Mouse (Mus musculus): ENCODE results near the gene Ube2s. TPM values are rescaled to one million over a fixed set of nuclear protein-coding genes. Genes with fewer than 3 reads are reported as not detected.

The Ube2s gene
- total RNA-seq, 1 experiment = 499 TPM

DNA sequence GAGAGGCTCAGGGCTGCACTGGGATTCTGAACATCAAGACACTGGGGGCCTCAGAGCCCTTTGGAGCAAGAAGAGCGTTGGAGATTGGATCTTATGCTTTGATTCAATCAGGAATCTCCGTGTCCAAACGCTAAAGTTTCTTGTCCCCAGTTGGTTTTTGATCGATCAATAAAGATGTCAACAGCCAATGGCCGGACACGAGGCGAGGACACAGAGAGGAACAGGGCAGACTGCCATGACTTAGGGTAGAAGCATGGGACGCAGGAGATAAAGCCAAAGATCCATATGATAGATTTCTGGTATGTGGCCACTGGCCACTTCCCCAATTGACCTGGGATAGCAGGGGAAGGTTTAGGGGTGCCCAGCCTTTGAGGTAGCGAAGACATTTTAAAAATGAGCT lies 44.1 kb upstream of the Ube2s start:
- H3K4me3 ChIP-seq (ENCODE audit: insufficient read depth in 1 of 2, low read depth in 1 of 2, low read length in 2 of 2, poor library complexity in 1 of 2, severe bottlenecking in 1 of 2) = no peak overlapping the region
- no peak for DNase-seq (ENCODE audit: low read depth, low spot score)
- H3K27ac ChIP-seq (ENCODE audit: insufficient read depth, low read depth, low read length, poor library complexity, severe bottlenecking) = no peak overlapping the region
- in situ Hi-C loops (cut with MboI; ENCODE audit: low sequenced_read_pairs in 2 of 2, unreplicated experiment in 2 of 2) = no loop called here
- 0 out of 4 replicates have a peak, but pooled peaks cover 0 to 2% of the 10 kb centered on the region in 2 experiments for H3K4me1 ChIP-seq (ENCODE audit: control insufficient read depth in 2 of 2, insufficient read depth in 2 of 2, low read length in 2 of 2, poor library complexity in 1 of 2)
- TF ChIP-seq ZNF384 (IDR thresholded peaks at IDR 0.05; ENCODE audit: low read depth, low read length) (no peak), HCFC1 (IDR thresholded peaks at IDR 0.05; ENCODE audit: borderline replicate concordance, insufficient read depth, low read length) (no peak), MAFK (IDR thresholded peaks at IDR 0.05; ENCODE audit: insufficient read depth, low read depth, low read length) (no peak), CHD2 (IDR thresholded peaks at IDR 0.05; ENCODE audit: low read depth, low read length) (no peak), ZC3H11A (IDR thresholded peaks at IDR 0.05; ENCODE audit: borderline replicate concordance, low read depth, low read length) (no peak)
- no peaks in the 10 kb centered on the region for H3K36me3 ChIP-seq (ENCODE audit: control insufficient read depth, insufficient read depth, low read length, poor library complexity, severe bottlenecking)
- no peaks in the 10 kb centered on the region for H3K9me3 ChIP-seq (ENCODE audit: control insufficient read depth, insufficient read depth, low read depth, low read length)
- no peak overlapping the region for H3K9ac ChIP-seq (ENCODE audit: insufficient read depth, low read depth, low read length, poor library complexity, severe bottlenecking)

DNA sequence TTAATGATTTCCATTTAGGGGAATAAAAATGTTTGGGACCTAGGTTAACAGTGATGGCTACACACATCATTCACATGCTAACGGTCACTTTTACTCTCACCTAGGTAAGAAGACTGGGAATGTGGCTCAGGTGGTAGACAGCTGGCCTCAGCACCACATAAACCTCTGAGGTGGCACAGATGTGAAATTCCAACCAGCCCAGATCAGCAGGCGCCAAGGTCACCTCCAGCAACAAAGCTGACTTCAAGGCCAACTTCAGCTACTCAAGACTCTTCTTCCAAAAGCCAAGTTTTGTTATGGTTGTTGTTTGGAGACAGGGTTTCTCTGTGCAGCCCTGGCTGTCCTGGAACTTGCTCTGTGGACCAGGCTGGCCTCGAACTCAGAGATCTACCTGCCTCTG lies 41.2 kb upstream of the Ube2s start:
- H3K27ac ChIP-seq (ENCODE audit: insufficient read depth, low read depth, low read length, poor library complexity, severe bottlenecking) = no peak overlapping the region
- H3K9me3 ChIP-seq (ENCODE audit: control insufficient read depth, insufficient read depth, low read depth, low read length) = no peaks in the 10 kb centered on the region
- H3K4me3 ChIP-seq (ENCODE audit: insufficient read depth in 1 of 2, low read depth in 1 of 2, low read length in 2 of 2, poor library complexity in 1 of 2, severe bottlenecking in 1 of 2) = no peak overlapping the region
- in situ Hi-C loops (cut with MboI; ENCODE audit: low sequenced_read_pairs in 2 of 2, unreplicated experiment in 2 of 2) = no loop called here
- no peak for TF ChIP-seq ZNF384 (IDR thresholded peaks at IDR 0.05; ENCODE audit: low read depth, low read length)
- no peak for TF ChIP-seq HCFC1 (IDR thresholded peaks at IDR 0.05; ENCODE audit: borderline replicate concordance, insufficient read depth, low read length)
- no peak for TF ChIP-seq ZC3H11A (IDR thresholded peaks at IDR 0.05; ENCODE audit: borderline replicate concordance, low read depth, low read length)
- no peak for TF ChIP-seq MAFK (IDR thresholded peaks at IDR 0.05; ENCODE audit: insufficient read depth, low read depth, low read length)
- no peak for TF ChIP-seq CHD2 (IDR thresholded peaks at IDR 0.05; ENCODE audit: low read depth, low read length)
- no peaks in the 10 kb centered on the region for H3K36me3 ChIP-seq (ENCODE audit: control insufficient read depth, insufficient read depth, low read length, poor library complexity, severe bottlenecking)
- 0 out of 4 replicates have a peak, but pooled peaks cover 0 to 2% of the 10 kb centered on the region in 2 experiments for H3K4me1 ChIP-seq (ENCODE audit: control insufficient read depth in 2 of 2, insufficient read depth in 2 of 2, low read length in 2 of 2, poor library complexity in 1 of 2)
- H3K9ac ChIP-seq (ENCODE audit: insufficient read depth, low read depth, low read length, poor library complexity, severe bottlenecking) = no peak overlapping the region
- DNase-seq (ENCODE audit: low read depth, low spot score) = no peak

DNA sequence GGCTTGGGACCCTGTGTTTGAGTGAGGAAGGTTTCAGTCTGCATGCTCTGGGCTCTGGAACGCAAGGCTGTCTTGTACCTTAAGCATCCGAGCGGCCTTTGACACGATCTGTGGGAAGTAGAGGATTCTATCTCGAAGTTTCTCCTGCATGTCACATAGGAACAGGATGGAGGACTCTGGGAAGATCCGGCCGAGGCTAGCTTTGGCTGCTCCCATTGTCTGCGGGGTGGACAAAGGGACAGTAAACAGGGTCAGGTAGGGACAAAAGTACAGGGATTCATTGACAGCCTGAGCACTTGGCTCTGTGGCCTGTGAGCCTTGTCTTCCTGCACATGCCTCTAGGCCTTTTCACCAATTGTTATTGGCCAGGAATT lies 38.9 kb upstream of the Ube2s start:
- Histone ChIP-seq H3K9me3 (ENCODE audit: control insufficient read depth, insufficient read depth, low read depth, low read length) (no peaks in the 10 kb centered on the region), H3K9ac (ENCODE audit: insufficient read depth, low read depth, low read length, poor library complexity, severe bottlenecking) (no peak overlapping the region), H3K36me3 (ENCODE audit: control insufficient read depth, insufficient read depth, low read length, poor library complexity, severe bottlenecking) (no peaks in the 10 kb centered on the region), H3K4me1 (ENCODE audit: control insufficient read depth in 2 of 2, insufficient read depth in 2 of 2, low read length in 2 of 2, poor library complexity in 1 of 2) (no peaks in the 10 kb centered on the region), H3K4me3 (ENCODE audit: insufficient read depth in 1 of 2, low read depth in 1 of 2, low read length in 2 of 2, poor library complexity in 1 of 2, severe bottlenecking in 1 of 2) (no peak overlapping the region), H3K27ac (ENCODE audit: insufficient read depth, low read depth, low read length, poor library complexity, severe bottlenecking) (no peak overlapping the region)
- DNase-seq (ENCODE audit: low read depth, low spot score) = no peak
- in situ Hi-C loops (cut with MboI; ENCODE audit: low sequenced_read_pairs in 2 of 2, unreplicated experiment in 2 of 2) = no loop called here
- TF ChIP-seq CHD2 (IDR thresholded peaks at IDR 0.05; ENCODE audit: low read depth, low read length) (no peak), MAFK (IDR thresholded peaks at IDR 0.05; ENCODE audit: insufficient read depth, low read depth, low read length) (no peak), HCFC1 (IDR thresholded peaks at IDR 0.05; ENCODE audit: borderline replicate concordance, insufficient read depth, low read length) (no peak), ZC3H11A (IDR thresholded peaks at IDR 0.05; ENCODE audit: borderline replicate concordance, low read depth, low read length) (no peak), ZNF384 (IDR thresholded peaks at IDR 0.05; ENCODE audit: low read depth, low read length) (no peak)

DNA sequence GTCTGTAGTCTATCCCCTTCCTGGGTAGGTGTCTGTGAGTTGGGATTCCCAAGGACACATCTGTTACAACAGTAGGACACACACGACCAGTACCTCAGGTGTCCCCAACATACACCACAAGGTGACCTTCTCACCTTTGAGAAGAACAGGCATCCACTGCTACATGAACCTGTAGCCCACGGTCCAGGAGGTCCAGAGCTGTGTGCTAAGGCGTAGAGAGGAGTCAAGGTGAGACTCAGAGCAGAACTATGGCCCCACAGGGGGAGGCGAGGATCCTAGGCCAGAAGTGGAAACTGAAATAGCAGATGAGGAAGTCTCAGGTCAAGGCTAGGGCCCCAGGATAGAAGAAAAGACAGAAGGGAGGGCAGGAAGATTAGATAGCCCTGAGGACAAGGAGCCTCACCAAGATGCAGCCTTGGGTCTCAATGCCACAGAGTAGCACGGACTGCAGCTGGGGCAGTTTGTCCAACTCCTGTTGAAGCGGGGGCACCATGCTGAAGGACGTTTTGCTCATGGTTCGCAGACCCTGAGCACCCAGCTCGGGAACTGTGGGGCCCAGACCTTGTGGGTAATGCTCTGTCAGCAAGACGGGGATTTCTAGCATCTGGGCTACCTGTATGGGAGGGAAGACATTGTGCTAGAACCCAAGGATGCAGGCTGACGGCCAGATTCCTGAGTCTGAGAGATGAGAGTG lies 38.4 kb upstream of the Ube2s start:
- no peak for TF ChIP-seq ZC3H11A (IDR thresholded peaks at IDR 0.05; ENCODE audit: borderline replicate concordance, low read depth, low read length)
- TF ChIP-seq HCFC1 (IDR thresholded peaks at IDR 0.05; ENCODE audit: borderline replicate concordance, insufficient read depth, low read length) = no peak
- no peak for TF ChIP-seq MAFK (IDR thresholded peaks at IDR 0.05; ENCODE audit: insufficient read depth, low read depth, low read length)
- TF ChIP-seq ZNF384 (IDR thresholded peaks at IDR 0.05; ENCODE audit: low read depth, low read length) = no peak
- TF ChIP-seq CHD2 (IDR thresholded peaks at IDR 0.05; ENCODE audit: low read depth, low read length) = no peak
- no peak overlapping the region for H3K9ac ChIP-seq (ENCODE audit: insufficient read depth, low read depth, low read length, poor library complexity, severe bottlenecking)
- no peak overlapping the region for H3K4me3 ChIP-seq (ENCODE audit: insufficient read depth in 1 of 2, low read depth in 1 of 2, low read length in 2 of 2, poor library complexity in 1 of 2, severe bottlenecking in 1 of 2)
- H3K36me3 ChIP-seq (ENCODE audit: control insufficient read depth, insufficient read depth, low read length, poor library complexity, severe bottlenecking) = no peaks in the 10 kb centered on the region
- no peak for DNase-seq (ENCODE audit: low read depth, low spot score)
- in situ Hi-C loops (cut with MboI; ENCODE audit: low sequenced_read_pairs in 2 of 2, unreplicated experiment in 2 of 2) = no loop called here
- no peaks in the 10 kb centered on the region for H3K4me1 ChIP-seq (ENCODE audit: control insufficient read depth in 2 of 2, insufficient read depth in 2 of 2, low read length in 2 of 2, poor library complexity in 1 of 2)
- no peaks in the 10 kb centered on the region for H3K9me3 ChIP-seq (ENCODE audit: control insufficient read depth, insufficient read depth, low read depth, low read length)
- H3K27ac ChIP-seq (ENCODE audit: insufficient read depth, low read depth, low read length, poor library complexity, severe bottlenecking) = no peak overlapping the region
